Mouse (Mus musculus) thymus, postnatal 36 days (tissue): ENCODE data around the gene Poc5.
A peak's percentile ranks its signal among the peaks of the same experiment; 100 is the strongest.

Experiments used
- DNase-seq, 2 experiments: peaks; one replicate each; pipeline ENCODE4 v3.0.0; 2022; ENCODE audit warnings: mixed read lengths in 2 of 2

The Poc5 gene

DNA sequence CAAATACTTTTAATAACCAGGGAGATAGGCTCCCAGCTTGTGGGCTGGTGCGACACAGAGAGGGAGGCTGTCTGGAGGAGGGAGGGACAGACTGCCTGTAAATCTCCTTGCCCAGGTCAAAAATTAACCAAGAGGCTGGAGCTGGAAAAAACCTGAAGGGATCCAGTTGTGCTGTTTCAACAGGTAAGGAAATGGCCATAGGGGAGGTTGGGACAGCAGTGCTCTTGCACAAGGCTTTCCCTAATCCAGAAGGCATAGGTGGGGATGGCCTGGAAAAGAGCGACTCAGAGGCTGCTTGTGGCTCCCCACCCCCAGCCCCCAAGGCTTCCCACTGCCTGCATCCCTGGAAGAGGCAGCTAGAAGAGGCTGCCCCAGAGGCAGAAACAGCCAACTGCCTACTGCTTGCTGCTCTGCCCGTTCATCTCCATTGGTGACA lies 44.3 kb downstream of the Poc5 start:
- DNase-seq: no peak

DNA sequence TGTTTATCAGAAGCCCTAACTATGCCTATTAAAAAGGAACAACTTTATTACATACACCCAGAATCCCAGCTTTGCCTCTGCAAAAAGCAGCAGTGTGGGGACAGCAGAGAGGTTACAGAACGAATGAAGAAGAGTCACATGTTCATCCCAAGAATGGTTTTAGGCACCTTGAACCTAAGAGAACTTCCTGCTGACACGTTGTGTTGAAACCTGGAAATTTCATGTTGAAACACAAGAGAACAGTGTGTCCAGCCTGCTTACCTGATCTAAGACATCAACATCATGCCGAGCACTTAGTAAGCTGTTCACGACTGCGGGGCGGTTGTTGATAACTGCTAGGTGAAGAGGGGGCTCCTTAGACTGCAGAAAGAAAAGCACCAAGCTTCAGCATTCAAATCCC lies 44.9 kb downstream of the Poc5 start:
- no peak for DNase-seq

DNA sequence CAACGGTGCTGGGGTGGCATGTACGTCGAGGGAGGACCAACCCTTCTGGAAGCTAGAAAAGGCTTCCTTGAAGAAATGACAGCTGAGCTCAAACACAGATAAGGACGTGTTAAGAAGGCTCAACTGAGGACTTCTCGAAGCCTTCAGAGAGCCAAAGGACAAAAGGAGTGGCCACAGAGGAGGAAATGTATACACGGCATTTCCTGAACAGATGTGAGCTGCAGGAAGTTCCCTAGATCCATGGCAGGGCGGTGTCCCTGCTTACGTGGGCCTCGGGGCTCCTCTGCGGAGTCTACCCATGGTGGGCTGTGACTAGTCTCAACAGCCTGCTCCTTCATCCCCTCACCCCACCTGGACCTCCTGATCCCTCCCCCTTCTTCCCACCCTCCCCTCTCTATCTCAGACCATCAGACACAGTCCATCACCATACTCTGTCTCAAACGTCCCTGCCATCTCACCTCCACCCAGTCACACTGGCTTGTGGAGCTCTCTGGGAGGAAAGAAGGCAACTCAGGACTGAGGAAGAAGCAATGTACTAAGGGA lies 45.6 kb downstream of the Poc5 start:
- DNase-seq: peak in 1 of 2 experiments; percentile 12

DNA sequence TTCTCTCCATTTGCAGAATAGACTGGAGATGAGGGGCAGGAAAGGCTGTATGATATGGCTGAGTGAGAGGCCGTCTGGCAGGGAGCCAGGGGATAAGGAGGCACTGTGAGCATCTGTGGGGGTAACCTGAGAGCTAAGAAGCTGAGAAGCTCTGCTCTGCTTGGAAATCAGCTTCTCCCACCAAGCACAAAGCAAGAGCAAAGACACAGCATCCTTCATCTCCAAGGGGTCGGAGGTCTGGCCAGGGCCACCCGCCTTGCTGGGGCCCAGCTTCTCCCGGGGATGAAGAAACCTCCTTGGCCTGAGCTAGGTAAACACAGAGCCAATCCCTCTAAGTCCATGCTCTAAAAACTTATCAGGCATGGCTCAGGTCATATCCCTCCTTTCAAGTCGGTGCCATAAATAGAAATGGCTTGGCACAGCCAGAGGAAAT lies 46.8 kb downstream of the Poc5 start:
- DNase-seq: no peak

DNA sequence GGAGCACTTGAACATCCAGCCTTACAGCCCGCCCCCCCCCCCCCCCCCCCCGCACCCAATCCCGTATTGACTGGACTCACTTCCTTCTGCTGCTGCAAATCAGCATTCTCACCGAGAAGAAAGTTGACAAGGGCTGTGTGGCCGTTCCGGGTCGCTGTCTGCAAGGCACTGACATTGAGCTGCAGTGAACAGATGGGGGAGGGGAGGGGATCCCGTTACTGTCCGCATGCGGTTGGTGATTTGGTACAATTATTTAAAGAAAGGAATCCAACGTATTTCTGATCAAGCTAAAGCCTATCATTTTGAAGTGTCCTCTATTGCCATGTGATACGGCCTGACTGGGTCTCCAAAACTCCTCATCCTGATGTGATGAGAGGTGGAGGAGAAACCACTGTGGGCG lies 47.7 kb downstream of the Poc5 start:
- no peak for DNase-seq

DNA sequence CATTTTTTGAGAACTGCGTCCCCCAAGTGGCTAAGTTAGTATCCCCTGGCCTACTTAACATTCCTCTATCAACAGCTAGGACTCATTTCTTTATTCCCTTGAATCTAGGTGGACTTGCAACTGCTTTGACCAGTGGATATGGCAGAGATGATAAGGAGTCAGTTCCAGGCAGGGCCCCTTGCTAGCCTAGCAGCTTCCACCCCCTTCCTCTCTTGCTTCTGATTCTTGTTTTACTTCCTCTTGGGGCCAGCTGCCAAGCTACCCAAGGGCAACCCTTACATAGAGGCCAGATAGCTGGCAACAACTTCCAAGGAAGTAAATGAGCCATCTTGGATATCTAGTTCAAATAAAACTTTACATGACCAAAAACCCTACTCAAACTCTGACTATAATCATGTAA lies 48.8 kb downstream of the Poc5 start:
- DNase-seq: no peak

DNA sequence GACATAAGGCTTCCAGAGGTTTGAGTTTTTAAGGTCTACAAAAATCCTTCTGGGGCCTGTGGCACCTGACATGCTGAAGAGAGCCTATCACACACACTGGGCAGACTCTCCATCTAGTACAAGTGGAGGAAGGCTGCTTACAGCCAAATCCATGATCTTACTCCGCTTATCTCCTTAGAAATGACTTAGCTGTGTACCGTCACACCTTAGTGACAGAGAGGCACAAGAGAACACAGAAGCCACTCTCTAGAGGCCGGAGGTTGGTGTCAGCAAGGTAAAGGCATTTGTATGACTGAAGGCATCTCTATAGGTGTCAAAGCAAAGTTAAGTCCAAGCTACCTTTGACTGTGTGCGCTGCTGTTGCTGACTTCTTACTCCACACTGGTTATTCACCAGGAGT lies 52.3 kb downstream of the Poc5 start:
- DNase-seq: no peak

DNA sequence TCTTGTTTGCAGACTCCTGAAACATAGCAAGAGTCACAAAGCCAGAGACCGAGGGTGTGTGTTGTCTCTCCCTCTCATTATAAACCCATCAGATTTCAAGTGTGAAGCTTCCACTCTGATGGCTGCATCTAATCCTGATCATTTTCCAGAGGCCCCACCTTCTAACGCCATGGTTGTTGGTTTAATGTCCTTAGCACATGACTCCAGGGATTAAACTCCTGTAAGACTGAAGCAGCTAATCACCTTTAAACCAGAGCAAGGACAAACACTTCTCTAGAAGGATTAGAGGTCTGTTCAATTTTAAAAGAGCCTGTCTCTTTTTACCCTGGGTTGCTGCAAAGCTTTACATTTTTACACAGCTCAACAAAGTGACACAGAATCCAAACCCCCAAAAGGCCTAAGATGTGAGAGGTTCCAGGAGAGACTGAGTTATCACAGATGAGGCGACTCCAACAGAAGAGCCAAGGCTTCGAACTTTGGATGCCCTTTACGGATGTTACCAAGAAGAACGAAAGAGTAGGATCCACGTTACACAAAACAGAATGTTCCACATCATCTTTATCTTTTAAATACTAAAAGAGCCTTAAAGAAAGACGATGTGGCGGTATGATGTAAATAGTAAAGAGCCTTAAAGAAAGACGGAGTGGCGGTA lies 62.2 kb downstream of the Poc5 start:
- no peak for DNase-seq

DNA sequence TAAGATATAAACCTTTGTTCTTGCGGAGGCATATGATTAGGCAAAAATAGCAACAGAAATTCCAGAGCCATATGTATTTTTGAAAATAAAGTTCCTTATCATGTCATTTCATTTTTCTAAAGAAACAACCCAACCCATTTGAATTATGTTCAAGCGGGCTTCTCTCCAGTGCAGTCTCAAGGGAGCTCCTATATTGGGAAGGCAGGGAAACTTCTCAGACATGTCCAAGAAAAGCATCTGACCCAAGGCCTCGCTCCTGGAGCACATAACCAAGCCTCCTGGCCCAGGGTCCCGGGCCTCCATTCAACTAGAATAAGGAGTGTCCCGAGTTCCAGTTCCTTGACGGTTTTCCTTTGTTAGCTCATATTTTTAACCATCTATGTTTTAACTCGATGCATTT lies 62.8 kb downstream of the Poc5 start:
- DNase-seq: no peak

DNA sequence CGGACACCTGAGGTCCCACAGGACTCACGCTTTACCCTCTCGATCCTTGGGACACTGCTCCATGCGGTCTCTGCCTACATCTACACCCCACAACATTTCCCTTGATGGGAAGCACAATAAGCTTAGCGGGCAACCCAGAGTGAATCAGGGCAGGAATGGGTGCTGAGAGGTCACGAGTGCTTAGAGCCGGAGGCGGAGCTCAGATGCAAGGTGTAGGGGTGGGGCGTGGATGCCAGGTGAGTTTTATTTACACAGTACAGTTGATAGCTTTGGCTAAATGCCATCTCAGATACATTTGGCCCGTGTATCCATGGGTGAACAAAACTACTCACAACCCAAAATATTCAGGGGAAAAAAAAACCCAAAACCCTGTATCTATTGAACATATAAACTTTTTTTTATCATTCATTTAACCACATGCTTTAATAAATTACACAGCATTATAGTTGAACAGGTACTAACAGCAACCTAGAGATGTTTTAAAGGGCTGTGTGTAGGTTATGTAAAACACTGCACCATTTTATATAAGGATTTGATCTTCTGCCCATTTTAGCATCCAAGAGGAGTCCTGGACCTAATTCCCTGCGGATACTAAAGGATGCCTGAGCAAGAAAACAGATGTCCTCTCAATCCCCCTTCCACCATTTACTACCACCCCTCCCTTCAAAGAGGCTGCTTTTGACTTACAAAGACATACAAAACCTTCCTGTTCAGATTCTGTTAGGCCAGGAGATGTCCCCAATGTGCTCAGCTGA lies 63.5 kb downstream of the Poc5 start:
- DNase-seq: no peak

DNA sequence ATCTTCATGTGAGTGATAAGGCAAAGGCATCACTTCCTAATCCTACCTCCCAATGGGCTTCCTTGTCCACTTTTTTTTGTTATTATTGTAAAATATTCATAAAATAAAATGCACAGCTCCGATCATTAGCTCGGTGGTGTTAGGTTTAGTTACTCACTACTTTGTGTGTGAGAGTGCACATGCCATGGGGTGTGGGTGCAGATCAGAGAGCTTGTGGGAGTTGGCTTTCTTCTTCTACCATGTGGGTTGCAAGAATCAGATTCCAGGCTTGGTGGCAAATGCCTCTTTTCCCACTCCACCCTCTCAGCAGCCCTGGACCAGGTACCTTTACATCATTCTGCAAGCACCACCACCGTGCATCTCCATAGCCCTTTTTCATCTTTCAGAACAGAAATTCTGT lies 64.5 kb downstream of the Poc5 start:
- DNase-seq: no peak

DNA sequence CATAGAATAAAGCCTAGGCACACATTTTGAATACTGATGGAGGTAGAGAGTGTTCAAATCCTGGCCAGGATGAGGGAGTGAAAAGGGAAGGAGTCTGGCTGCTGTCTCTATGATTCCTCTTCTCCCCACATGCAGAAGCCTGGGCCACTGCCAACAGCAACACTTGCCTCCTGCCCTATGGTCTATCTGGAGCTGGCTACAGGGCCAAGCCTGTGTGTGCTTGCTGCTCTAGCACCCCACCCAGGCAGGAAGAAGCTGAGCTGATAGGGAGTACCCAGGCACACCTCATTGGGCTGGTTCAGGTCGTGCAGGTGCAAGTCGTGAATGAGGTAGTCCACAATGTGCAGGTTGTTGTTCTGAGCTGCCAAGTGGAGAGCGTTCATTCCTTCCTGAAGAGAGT lies 66.2 kb downstream of the Poc5 start:
- no peak for DNase-seq

DNA sequence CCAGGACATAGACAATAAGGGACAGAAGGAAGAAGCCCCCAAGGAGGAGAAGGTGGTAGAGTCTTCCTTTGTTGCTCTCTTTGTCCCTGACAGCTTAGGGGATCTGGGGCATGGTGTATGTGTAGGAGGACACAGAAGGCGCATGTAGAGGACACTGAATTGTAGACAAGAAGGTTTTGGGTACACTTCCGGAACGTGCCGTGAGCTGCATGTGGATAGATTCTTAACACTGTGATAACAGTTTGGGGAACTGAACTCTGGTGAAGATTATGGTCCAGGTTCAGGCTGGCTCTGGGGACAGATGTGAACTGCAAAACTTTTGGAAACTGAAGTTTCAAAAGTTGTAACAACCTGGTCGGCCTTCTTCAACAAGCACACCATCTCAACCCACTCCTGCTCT lies 69.5 kb downstream of the Poc5 start:
- no peak for DNase-seq

DNA sequence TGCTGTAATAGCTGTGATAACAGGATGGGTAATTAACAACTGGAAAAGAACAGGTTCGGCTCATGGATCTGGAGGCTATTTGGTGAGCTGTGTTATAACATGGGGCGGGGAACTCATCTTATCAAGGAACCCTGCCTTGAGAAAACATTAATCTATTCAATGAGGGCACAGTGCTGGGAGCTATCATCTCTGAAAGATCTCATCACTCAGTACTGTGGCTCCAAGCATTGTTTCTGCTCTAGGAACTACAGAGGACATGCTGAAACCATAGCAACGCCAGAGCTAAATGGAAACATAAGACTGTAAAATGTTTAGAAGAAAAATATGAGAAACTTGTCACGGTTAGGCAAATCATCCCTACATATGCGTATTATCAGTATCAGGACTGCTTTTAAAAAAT lies 69.9 kb downstream of the Poc5 start:
- no peak for DNase-seq

DNA sequence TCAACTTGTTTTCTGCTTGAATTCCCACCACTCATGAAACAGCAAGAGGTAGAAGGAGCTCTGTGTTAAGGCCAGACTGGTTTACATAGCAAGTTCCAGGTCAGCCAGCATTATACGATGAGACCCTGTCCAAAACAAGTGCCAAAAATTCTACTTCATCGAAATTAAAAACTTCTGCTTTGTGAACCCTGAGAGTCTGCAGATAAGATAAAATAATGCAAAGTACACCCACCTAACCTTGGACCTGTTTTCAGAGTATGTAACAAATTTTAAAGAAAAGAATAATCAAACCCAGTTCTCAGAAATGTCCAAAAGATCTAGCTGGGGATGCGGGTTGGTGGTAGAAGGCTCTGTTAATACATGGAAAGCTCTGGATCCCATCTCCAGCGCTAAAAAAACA lies 70.5 kb downstream of the Poc5 start:
- DNase-seq: no peak

DNA sequence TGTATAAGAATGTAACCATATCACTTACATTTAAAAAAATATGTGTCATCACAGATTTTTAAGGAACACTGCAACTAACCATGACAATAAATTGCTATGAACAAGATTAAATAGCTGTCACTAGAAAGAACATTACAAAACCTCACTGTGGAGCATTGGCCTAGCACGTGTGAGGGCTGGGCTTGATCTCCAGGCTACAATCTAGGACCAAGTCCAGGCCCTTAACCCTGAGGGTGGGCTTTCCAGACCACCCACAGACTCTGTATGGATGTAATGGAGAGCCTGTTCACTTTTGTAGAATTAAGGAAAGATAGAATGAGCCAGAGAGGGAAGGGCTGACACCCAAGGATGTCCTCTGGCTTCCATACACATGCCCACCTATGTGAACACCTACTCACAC lies 74.5 kb downstream of the Poc5 start:
- no peak for DNase-seq

DNA sequence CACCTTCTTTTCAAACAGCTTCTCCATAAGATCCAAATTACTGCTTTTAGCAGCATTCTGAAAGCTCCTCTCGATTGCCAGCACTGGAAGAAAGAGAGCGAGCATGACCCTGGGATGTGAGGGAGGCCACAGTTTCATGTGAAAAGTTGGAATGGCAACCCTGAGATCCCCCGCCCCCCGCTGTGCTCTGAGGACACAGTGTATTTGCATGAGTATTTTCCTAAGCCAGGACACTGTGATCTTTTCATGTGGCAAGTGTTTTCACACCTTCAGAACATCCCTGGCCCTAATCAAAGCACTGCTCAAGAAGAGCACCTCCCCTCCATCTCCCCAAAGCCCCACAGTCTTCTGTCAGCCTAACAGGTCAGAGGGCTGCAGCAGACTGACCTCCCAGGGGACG lies 77.2 kb downstream of the Poc5 start:
- no peak for DNase-seq
